Mouse (Mus musculus) yolk sac, embryonic 10.5 days (tissue): ENCODE measurements at regions not wholly inside any gene's neighbourhood (a gene's known extent, or its start where the extent isn't known, plus 50 kb on each side); places are given as distances from the start of the nearest gene placed in this dataset.

Experiments
- DNase-seq: peaks from one replicate; pipeline ENCODE4 v3.0.0-alpha.2; 2017; ENCODE audit warnings: low spot score

DNA sequence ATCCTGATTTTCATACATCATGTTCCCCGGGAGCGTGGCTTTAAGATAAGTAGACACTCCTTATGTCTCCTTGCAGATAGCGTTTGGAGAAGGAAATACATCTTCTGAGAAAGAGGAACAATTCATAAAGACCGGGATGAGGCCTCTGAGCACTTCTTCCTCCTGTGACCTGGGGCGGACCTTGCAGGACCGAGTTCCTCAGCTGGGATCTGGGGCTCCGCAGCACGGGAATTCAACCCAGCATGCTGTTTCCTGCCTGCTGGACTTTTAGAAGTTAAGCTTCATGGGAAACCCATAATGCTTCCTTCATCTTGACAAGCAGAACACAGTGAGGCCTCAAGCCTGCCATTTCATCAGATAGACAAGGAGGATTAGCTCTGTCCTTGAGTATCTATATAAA lies 491.4 kb downstream of the Fam19a5 start:
- DNase-seq, result no peak

DNA sequence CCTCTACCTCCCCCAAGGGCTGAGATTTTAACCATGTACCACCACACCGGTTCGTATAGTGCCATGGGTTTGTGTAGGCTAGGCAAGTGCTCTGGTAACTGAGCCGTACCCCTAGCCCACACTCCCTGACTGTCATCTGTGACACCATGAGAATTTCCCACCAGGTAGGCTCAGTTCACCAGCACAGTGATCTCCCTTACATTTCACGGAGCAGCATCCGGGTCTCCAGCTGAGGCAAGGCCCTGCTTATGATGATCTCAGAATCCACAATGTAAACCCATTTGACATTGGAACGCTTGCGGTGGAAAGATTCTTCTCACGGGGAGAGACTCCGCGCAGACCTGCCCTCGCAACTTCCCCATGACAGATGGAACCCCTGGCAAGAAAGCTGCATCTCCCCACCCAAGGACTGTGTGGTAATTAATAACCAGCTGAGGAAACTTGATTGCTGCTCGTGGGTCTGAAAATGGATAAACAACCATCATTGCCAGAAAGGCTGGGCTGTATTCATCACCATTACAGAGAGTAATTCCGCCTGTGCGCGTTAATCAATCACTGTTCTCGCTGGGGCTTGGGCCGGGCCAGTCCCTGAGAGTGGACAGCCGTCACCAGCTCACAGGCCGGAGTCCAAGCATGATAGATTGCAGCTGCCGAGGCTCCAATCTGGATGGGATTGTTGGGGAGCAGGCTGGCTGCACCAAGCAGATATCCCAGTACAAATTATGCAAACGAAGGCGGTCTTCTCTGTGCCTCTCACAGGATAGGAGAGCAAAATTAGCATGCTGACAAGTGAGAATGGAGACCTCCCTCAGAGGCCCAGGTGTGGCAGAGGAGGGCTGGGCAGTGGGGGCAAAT lies 492.3 kb downstream of the Fam19a5 start:
- DNase-seq, result no peak

DNA sequence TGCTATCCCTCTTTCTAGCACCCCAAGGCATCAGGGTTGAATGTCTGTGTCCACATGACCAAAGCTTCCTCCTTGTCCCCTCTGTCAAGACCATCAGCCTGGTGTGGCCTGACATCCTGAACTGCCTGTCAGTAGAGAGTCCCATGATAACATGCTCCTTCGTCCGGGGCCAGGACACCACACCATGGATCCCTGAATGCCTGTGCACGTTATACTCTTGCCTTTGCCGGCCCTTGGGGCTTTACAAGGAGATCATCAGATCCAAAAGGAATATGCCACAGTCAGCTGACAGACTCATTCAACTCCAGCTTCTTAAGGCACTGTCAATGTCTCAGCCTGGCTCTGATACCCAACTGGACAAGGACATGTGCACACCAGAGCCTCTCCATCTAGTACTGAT lies 493.5 kb downstream of the Fam19a5 start:
- DNase-seq, result no peak

DNA sequence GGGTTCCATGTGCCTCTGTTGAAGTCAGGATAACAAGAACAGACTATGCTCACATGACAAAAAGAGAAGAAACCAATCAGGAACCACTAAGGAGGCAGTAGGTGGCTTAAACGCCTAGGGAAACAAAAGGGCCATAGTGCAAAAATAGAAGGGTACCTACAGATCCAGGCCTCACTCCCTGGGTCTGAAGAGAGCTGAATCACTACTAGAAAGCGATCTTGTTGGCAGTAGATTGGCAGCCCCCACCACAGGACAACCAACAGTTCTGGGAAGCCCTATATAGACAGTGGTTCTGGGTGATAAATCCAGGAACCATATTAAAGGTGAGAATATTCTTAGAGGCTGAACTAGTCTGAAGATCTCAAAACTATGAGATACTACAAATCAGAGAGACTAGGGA lies 498.7 kb downstream of the Fam19a5 start:
- DNase-seq, result no peak

DNA sequence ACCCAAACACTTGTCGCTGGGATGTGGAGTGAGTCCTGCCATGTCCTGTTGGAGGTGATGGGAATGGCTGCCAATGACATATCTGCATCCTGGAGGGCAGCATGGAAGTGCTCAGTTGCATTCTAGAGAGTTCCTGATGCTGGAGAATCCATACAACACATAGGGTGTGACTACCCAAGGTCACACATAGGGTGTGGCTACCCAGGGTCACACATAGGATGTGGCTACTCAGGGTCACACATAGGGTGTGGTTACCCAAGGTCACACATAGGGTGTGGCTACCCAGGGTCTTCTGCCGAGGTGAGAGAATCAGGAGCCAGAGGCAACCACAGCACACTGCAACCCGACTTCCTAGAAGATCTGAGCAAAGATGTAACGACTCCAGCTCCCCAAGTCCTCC lies 514.0 kb downstream of the Fam19a5 start:
- DNase-seq, result no peak

DNA sequence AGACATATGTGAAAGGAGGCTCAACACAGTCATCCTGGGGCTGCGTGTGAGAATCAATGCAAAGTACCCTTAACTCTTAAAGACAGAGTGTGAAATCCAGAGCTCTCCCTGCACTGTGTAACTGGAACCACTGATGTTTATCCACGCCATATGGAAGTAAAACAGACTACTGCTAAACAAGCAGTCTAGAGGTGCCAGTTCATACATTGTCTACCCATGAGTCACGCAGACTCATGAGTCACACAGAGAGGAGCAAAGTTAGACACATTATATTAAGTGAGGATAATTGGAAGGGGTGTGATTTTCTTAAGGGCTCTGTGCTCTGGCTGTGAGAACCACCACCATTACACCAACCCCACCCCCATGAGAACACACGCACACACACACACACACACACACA lies 516.8 kb downstream of the Fam19a5 start:
- no peak for DNase-seq

DNA sequence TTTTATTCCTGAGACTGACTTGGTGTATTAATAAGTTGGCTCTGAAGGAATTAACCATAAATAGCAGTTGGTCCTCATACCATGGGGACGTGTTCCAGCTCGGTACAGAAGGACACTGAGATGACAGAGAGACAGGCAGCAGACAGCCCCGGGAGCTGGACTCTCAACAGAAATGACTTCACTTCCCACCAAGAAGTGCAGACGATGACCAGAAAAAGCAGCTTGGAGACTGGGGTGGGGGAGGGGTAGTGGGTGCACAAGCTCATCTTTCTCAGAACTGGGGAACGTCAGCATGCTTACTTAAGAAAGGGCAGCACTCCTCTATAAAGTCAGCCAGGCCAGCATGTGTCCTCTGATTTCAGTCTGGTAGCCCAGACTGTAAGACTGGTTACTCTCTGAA lies 518.9 kb downstream of the Fam19a5 start:
- DNase-seq, result no peak

DNA sequence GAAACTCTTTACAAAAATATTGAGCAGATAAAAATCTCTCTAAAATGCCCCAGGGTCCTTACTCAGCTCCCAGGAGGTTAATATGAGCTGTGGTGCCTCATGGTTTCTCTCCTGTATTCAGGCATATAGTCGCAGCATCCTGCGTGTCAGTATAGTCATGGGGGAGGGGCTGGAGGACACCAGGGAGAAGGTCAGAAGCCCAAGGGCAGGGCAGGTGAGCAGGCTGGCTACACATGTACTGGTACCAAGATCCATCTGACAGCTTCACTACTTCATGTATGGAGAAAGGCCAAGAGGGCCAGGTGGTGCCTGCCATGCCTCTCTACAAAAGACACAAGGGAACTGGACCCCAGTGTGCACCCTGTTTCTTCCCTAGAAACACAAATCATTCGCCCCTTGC lies 524.4 kb downstream of the Fam19a5 start:
- DNase-seq, result no peak

DNA sequence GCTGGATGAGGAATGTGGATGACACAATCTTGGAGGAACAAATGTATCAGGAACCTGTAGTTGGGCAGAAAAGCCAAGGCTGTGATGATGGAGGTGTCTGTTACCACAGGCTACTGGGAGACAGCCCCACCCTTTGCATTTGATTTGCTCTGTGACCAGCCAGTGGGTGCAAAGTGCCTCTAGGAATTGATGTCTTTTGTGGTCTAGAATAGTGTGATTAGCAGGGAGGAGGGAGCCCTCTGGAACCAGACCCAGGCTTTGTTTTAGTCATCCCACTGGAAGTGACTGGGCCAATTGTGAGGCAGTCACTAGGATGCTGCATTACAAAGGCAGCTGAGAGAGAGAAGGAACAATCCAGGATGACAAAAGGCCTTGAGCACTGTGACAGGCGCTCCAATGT lies 527.4 kb upstream of the Zdhhc25 start:
- no peak for DNase-seq

DNA sequence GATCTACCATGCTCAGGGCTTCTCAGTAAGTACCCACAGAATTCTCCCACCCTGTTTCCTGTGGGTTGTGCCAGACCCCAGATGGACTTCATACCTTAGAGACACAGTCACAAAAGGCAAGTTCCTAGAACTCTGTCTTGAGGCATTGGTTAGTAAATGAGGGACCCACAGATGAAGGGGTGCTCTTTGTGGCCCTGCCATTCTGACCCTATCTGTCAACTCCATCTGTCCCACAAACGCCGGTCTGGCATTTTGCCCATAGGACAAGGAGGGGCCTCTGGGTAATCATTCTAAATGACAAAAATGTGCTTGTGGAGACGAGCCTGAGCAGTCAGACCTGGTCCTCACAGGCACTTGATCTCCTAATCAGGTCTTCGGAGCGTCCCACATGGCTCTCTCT lies 516.2 kb upstream of the Zdhhc25 start:
- no peak for DNase-seq

DNA sequence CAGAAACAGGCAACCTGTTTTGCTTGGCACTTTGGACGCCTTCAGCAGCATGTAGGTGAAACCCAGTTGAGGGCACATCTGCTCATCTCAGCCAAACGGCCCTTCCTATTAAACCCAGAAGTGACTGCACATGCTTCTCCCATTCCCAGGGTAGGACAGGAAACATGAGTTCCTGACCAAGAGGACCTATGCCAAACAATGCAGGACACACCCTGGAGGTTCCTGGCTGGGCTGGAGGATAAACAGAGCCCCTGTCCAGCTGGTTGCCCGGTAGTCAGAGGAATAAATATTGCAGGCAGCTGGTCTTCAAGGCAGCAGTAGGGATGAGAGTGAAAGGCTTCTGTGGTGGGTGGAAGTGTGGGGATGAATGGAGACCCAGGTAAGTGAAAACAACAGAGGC lies 514.5 kb upstream of the Zdhhc25 start:
- DNase-seq, result no peak

DNA sequence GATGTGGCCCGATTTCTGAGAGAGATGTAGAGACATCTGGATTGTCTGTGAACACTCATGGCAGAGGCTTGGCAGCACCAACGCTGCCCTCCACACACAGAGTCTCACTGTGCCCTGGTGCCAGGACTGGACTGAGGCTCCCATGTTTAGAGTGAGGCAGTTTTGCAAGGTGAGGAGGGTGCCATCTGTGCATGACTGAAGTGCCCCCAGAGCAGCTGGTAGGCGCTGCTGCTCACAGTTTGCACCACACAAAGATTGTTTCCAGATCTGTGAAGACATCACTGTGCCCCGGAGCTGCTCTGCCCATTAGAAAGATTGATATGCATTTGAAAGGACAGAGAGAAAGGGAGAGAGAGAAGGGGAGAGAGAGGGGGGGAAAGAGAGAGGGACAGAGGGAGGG lies 510.6 kb upstream of the Zdhhc25 start:
- DNase-seq, result no peak

DNA sequence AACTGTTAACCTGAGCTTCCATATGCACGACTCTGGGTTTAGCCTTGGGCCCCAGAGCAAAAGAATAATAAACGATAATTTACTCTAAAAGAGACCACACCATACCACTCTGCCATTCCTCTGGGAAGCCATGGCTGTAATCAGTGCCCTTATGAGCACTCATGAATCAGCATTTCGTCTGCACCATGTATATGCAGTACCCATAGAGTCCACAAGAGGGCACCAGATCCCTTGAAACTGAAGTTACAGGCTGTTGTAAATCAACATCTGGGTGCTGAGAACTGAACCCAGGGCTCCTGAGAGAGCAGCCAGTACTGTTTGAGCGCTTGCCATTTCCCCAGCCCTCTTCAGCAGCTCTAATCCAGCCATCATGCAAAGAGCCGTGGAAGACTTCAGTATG lies 508.7 kb upstream of the Zdhhc25 start:
- no peak for DNase-seq

DNA sequence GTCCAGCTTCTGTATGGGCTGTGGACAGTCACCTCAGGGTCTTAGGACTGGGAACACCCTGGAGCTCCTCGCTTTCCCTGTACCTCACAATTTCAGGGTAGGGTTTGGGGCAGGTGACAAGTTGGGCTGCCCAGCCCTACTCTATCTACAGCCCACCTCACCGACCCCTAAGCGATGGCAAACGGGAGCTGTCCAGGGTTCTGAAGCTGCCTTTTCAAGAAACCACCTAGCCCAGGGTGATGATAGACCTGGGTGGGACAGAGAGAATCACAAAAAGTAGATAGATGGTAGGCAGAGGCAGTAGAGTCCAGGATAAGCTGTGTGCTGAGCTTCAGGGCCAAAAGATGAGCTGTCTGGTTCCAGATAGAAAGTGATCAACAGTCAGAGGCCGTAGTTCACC lies 479.7 kb upstream of the Zdhhc25 start:
- no peak for DNase-seq

DNA sequence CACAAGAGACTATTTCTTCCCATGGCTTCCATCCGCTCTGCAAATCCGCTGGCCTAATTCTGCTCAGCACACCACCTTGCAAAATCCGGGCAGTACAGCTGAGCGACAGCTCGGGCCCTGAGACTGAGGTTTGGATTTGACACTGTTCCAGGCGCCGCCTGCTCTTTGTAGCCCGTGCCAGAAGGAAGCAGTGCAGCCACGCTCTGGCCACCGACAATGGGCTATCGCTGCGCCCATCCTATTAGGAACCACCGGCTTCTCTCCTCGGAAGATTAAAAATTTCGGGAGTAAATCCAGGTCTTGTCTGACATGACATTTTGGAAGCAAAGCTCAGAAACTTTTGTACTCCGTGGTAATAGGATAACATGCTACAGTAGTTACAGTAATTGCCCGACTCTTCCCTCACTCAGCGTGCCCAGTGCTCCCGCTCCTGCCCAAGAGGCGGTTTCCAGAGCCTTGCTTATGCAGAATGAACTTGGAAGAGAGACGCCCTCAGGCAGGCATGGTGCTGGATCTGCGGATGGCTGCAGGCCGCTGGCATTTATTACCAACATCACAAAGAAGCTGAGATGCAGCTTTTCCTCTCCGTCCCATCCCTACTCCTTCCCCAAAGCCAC lies 476.1 kb upstream of the Zdhhc25 start:
- DNase-seq, result no peak

DNA sequence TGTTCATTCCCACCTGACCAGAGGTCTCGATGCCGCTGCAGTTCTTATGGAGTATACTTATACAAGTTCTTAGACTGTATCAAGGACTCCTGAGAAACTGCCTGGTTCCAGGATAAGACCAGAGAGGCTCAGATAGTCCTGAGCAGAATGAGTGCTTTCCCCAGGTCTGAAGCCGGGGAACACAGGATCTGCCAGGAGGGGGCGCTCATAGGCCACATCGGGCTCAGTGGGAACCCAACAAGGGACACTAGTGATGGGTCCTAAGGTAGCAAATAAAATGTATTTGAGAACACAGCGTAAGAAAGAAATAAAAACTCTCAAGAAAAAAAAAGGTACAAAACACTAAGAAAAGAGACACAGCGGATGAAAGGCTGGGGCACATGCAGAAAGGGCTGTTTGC lies 454.0 kb upstream of the Zdhhc25 start:
- no peak for DNase-seq

DNA sequence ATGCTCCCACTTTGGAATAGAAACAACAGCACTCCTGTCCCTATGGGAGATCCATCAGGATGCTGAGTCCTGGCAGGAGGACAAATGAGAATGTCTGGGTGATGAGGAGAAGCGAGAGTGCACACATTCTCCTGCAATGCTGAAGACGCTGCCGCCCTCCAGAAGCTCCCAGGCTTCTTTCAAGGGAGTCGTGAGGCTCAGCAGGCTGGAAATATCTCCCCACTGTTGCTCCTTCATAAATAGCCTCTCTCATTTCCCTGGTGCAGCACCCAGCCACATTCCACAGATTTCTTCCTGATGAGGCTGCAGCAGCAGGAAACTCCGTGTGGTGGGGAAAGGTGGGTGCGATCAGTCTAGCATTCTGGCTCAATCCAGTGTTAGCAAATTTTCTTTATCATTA lies 448.9 kb upstream of the Zdhhc25 start:
- no peak for DNase-seq

DNA sequence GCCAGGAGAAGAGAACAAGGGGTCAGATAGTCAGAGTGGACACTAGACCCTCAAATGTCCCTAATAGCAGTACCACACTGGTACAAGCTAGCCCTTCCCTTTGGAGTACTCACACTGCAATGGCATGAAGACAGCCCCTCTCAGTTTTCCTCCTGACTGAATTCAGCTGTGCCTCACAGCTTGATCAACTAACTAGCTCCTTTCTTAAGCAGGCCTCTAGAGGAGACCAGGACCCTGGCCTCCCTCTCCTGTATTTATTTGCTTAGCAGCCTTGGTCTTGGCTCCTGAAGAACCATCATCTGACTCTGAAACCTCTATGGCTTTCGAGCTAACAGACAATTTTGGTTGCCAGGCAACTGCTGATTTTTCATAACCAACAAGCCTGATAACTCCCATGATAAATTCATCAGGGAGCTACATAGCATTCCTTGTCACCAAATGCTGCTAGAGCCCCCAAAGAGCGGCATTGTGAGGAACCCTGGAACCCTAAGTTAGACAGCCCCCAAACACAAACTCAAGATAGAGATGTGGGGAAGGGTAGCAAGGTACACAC lies 440.4 kb upstream of the Zdhhc25 start:
- no peak for DNase-seq

DNA sequence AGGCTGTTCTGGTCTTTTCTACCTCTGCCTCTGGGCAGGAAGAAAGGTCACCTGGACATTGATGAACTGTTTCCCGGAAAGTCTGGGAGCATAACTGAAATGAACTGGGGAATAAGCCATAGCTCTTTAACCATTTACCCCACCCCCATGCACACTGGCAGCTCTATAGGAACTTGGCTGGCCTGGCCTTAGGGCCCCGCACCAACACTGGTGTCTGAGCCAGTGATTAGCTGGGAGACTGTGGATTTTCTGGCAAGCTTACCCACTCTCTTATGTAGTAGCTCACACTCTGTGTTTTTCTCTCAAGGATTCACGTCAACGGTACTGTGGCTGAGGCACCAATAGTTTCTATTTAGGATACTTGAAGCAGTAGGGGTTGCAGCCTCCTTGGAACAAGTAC lies 439.8 kb upstream of the Zdhhc25 start:
- no peak for DNase-seq

DNA sequence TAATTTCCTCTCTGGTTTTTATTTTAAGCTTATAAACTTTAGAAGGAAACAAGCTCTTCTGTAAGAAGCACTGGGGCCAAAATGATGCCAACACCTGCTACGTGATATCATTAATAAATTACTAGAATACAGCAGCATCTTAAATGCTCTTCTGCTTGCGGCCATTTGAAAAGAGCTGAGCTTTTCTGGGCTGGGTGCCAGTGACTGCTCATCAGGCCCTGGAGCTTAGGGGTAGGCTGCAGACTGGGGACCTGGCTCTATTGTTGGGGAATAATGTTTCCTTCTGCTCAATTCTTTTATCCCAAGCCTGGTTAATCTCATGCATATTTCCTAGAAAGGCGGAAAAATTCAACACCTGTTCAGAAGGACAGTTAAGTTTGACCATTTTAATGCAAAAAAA lies 436.7 kb upstream of the Zdhhc25 start:
- DNase-seq, result no peak

DNA sequence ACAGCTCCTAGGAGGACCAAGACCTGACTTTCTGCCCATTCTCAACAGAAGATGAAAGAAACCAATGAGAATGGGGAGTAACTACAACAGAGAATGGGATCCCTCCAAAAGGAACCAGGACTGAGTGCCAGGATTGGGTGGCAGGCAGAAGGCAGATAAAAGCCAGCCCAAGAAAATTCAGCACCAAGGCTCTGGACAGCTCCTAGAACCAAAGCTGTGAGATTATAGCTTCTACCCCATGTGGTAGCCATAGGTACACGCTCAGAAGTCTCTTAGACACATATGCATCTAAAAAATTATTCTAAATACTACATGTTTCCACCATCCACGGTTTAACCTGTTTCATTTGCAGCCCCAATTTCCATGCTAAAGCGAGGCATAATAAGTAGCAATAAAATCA lies 425.8 kb upstream of the Zdhhc25 start:
- no peak for DNase-seq

DNA sequence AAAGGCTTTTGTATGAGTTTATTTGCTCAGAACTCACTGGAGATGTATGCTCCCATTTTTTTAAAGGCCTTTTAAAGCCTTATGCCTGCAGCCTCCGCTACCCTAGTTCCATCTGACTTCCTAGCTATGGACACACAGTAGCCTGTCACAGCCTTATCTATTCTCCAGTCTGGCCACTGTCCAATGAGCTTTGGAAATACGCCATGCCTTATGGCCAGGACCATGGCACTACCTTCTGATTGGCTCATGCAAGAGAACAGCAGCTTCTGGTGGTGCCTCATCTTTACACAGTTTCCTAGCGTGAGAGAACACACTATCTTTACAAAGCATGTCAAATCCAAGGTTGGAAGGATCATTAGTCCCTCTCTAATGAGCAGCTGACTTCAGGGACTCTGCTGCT lies 424.1 kb upstream of the Zdhhc25 start:
- DNase-seq, result no peak

DNA sequence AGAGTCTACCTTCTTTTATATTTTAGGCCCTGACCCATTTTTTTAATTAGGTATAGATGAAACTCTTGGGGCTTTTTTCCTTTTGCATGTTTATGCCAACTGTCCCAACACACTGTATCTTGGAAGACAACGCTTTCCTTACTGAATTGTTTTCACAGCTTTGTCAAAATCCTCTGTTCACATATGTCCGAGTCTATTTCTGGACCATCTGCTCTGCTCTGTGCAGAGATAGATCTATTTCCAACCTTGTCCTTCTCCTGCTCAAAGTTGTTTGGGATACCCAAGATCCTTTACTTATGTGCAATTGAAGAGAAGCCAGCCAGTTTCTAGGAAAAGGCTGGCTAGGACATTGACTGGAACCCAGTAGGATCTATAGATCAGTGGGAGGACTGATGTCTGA lies 403.6 kb upstream of the Zdhhc25 start:
- DNase-seq, result no peak

DNA sequence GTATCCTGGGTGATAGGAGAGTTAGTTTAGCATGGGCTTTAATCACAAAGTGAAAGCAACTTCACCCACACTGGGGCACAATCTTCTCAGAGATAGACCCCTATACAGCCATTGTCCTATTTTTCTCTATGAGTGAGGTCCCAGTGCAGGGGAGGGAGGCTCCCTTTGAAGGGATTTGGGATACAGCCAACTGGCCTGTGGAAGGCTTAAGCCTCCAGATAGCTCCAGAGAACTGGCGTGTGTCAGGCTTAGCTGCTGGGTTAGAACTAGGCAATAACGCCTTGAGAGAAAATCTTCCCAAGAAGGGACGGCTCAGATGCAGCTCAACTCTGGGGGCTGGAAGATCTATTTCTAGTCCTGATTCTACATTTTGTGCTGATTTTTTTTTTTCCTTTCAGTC lies 397.4 kb upstream of the Zdhhc25 start:
- DNase-seq, result no peak
